Mouse (Mus musculus): ENCODE data around the gene Dvl1. TPM values are rescaled to one million over a fixed set of nuclear protein-coding genes. Genes with fewer than 3 reads are reported as not detected.

The Dvl1 gene
- polyA plus RNA-seq, 1 experiment from 2014 or later = 14.6 TPM

DNA sequence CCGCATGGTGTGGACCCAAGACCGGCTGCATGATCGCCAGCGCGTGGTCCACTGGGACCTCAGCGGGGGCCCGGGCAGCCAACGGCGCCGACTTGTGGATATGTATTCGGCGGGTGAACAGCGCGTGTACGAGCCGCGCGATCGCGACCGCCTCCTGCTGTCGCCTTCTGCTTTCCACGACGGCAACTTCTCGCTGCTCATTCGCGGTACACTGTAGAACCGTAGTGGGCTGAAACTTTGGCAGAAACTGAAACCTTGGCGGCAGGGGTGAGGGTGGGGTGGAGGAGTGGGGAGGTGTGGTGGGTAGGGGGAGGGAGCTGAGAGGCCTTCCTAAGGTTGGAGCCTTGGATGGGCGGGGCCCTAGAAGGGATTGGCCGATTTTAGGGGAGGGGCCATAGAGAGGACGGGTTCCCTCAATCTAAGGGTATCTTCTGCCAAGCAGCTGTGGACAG, 6.2 kb upstream of the Dvl1 start:
- peak; percentile 23; the same call in 1 of the 2 replicates for ATAC-seq (ENCODE audit: low read depth)
- Histone ChIP-seq H3K4me1 (replicated peaks) (peaks cover 26% of the 10 kb centered on the region), H3K9ac (peak overlapping the region; percentile 64), H3K27me3 (peaks cover 26% of the 10 kb centered on the region), H3K4me2 (peak overlapping the region; percentile 60), H3K4me3 (peak overlapping the region; percentile 38), H3K27ac (replicated peaks) (no peak overlapping the region), H3K9me3 (no peaks in the 10 kb centered on the region), H3K36me3 (peaks cover 3% of the 10 kb centered on the region; the same call in 1 of the 2 replicates)
- under 1% methylated on average over 32 of the region's 32 CpGs for WGBS

DNA sequence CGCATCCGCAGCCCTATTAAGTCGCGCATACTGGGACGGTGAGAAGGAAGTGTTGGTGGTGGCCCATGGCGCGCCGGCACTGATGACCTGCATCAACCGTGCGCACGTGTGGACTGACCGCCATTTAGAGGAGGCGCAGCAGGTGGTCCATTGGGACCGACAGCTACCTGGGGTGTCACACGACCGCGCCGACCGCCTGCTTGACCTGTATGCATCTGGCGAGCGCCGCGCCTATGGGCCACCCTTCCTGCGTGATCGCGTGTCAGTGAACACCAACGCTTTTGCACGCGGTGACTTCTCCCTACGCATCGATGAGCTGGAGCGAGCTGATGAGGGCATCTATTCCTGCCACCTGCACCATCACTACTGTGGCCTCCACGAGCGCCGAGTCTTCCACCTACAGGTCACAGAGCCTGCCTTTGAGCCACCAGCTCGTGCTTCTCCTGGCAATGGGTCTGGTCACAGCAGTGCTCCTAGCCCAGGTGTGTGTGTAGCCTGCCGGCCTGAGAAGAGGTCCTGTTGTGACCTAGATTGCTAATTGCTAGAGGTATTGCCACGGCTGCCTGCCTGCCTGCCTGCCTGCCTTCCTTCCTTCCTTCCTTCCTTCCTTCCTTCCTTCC, 5.4 kb upstream of the Dvl1 start:
- no peaks in the 10 kb centered on the region for H3K9me3 ChIP-seq
- H3K4me2 ChIP-seq = peak overlapping the region; percentile 60
- peak overlapping the region; percentile 38; the same call in 1 of the 2 replicates for H3K4me3 ChIP-seq
- 36% methylated on average over 38 of the region's 38 CpGs for WGBS
- peak; percentile 4; the same call in 1 of the 2 replicates for ATAC-seq (ENCODE audit: low read depth)
- peaks cover 3% of the 10 kb centered on the region; the same call in 1 of the 2 replicates for H3K36me3 ChIP-seq
- H3K4me1 ChIP-seq (replicated peaks) = peaks cover 32% of the 10 kb centered on the region
- peak overlapping the region; percentile 64 for H3K9ac ChIP-seq
- H3K27me3 ChIP-seq = peaks cover 26% of the 10 kb centered on the region
- no peak overlapping the region for H3K27ac ChIP-seq (replicated peaks)

DNA sequence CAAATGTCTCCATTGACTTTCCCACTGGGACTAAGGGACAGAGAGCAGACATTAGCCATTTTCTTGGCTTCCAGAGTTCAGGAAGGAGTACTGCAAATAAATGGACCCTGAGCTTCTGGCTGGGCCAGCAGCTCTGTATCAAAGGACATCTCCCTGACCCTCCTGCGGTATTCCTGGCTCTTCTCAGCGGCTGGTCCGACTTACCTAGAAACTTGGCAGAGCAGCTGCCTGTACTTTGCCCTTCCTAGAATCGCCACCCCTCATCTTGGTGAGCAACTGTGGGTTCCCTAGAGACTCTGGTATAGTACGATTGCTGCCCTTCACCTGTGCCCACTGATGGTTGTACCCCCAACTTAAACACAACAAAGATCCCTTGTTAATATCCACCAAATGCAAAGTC, 4.0 kb upstream of the Dvl1 start:
- peaks cover 26% of the 10 kb centered on the region for H3K27me3 ChIP-seq
- H3K4me1 ChIP-seq (replicated peaks) = peaks cover 38% of the 10 kb centered on the region
- ATAC-seq (ENCODE audit: low read depth) = no peak
- 91% methylated on average over 5 of the region's 5 CpGs for WGBS
- H3K9ac ChIP-seq = no peak overlapping the region
- H3K4me3 ChIP-seq = no peak overlapping the region
- no peaks in the 10 kb centered on the region for H3K9me3 ChIP-seq
- H3K36me3 ChIP-seq = peaks cover 3% of the 10 kb centered on the region; the same call in 1 of the 2 replicates
- no peak overlapping the region for H3K27ac ChIP-seq (replicated peaks)
- no peak overlapping the region for H3K4me2 ChIP-seq

DNA sequence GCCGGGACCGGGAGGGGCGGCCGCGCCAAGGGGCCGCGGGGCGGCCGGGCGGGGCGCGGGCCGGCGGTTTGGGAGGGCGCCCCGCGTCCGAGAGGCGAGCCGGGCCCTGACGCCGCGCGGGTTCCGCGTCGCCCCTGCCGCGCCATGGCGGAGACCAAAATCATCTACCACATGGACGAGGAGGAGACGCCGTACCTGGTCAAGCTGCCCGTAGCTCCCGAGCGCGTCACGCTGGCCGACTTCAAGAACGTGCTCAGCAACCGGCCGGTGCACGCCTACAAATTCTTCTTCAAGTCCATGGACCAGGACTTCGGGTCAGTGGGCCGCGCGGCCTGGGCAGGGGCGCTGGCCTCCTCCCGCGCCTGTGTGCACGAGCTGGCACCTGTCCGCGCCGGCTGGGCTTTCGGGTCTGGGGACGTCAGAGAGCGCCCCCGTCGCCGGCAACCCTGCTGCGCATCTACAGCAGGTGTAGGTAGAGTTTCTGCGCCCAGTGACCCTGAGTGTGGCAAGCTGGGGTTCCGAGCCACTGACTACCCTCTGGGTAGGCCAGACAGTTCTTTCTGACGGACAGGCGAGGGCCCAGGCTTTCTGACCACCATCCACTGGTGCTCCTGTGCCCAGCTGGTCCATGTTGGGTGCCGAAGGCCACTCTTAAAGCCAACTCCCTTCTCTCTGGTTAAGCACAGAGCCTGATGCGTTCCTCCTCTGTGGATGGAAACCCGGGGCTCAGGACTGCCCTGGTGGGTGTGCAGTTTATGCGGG, 570 bp downstream of the Dvl1 start:
- H3K9me3 ChIP-seq = no peaks in the 10 kb centered on the region
- H3K4me3 ChIP-seq = peak overlapping the region; percentile 89
- peak overlapping the region; percentile 84 for H3K27ac ChIP-seq (replicated peaks)
- H3K27me3 ChIP-seq = 0 out of 2 replicates have a peak, but pooled peaks cover 1% of the 10 kb centered on the region
- peaks cover 52% of the 10 kb centered on the region for H3K4me1 ChIP-seq (replicated peaks)
- 1% methylated on average over 69 of the region's 69 CpGs for WGBS
- peak overlapping the region; percentile 88 for H3K4me2 ChIP-seq
- peak; percentile 64 for ATAC-seq (ENCODE audit: low read depth)
- H3K9ac ChIP-seq = peak overlapping the region; percentile 88
- H3K36me3 ChIP-seq = no peaks in the 10 kb centered on the region

DNA sequence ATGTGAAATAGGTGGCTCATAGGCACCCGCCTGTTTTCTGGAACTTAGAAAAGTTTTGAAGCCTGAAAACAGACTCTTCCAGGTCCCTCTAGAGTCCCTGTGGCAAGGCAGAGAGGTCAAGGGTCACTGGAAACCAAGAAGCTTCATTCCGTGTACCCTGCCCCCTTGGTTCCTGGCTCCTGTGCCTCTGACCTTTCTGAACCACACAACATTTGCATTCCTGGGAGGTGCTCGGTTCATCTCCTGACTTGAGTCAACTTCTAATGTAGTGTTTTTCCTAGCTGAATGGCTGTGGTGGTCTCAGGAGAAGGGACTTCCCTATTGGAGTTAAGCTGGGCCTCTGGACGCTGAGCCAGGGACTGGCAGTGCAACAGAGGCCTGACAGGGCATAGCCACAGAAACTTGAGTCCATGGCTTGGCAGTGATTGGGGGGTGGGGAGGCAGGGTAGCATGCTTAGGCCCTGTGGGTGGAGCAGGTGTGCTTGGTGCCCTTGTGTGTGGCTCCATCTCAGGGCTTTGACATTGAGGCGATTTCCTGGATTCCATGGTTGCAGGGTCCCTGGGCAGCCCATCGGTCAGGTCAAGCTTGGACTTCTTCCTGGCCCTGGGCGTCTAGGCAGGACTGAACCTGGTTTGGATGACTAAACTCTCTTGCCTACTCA, 1.4 kb downstream of the Dvl1 start:
- Histone ChIP-seq H3K4me3 (peak overlapping the region; percentile 89), H3K27ac (replicated peaks) (no peak overlapping the region), H3K4me2 (peak overlapping the region; percentile 88), H3K36me3 (peaks cover 6% of the 10 kb centered on the region), H3K4me1 (replicated peaks) (peaks cover 52% of the 10 kb centered on the region), H3K9ac (peak overlapping the region; percentile 88), H3K27me3 (no peaks in the 10 kb centered on the region), H3K9me3 (no peaks in the 10 kb centered on the region)
- WGBS = 58% methylated on average over 7 of the region's 7 CpGs
- no peak for ATAC-seq (ENCODE audit: low read depth)

DNA sequence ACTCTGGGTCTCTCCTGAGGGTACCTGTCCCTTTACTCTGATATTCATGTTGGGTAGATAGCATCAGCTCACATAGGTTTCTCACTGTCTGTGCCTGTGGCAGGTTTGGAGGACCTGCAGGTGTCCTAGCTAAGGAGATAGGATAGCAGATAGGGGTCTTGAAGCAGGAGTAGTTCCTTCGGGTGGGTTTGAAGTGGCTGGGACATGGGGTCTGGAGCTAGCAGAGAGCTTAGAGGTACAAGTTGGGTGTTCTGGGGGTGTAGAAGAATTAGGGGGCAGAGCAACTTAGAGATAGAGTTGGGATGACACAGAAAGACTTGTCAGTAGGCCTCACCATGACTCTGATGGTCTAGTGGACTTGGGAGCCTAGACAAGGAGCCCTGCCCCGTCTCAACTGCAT, 2.2 kb downstream of the Dvl1 start:
- Histone ChIP-seq H3K4me1 (replicated peaks) (peaks cover 52% of the 10 kb centered on the region), H3K4me3 (no peak overlapping the region), H3K27me3 (no peaks in the 10 kb centered on the region), H3K9ac (no peak overlapping the region), H3K9me3 (no peaks in the 10 kb centered on the region), H3K36me3 (peaks cover 15% of the 10 kb centered on the region), H3K27ac (replicated peaks) (no peak overlapping the region), H3K4me2 (peak overlapping the region; percentile 88)
- 93% methylated on average over 2 of the region's 2 CpGs for WGBS
- ATAC-seq (ENCODE audit: low read depth) = no peak

DNA sequence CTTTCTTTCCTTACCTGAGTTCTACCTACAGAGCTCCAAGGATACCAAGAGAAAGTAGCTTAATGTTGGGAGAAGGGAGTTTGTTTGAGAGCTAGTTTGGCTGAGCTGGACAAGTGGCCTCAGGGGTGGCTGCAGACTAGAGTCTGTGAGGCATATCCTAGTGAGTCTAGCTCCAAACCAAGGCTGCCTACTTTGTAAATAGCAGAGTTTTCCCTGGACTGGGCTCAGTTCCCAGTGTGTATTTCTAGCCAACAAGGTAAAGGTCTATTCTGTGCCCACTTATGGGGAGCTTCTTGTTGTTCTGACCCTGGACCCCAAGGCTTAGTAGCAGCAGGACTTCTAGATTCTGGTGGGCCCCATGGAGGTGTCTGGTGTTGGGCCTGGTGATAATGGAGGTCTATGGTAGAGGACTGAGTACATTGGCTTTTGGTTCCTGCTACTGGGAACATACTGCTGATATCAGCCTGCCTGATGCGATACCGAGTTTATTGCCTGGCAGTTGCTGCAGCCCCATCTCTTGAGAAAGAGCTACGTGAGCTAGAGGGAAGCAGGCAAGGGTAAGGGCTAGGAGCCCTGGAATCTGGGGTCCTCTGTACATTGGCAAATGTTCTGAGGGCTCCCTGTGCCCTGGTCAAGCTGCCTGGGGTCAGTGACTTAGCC, 2.7 kb downstream of the Dvl1 start:
- Histone ChIP-seq H3K4me1 (replicated peaks) (peaks cover 52% of the 10 kb centered on the region), H3K9ac (no peak overlapping the region), H3K27ac (replicated peaks) (no peak overlapping the region), H3K9me3 (no peaks in the 10 kb centered on the region), H3K36me3 (peaks cover 20% of the 10 kb centered on the region), H3K4me2 (peak overlapping the region; percentile 88; the same call in 1 of the 2 replicates), H3K4me3 (no peak overlapping the region), H3K27me3 (no peaks in the 10 kb centered on the region)
- no peak for ATAC-seq (ENCODE audit: low read depth)
- 92% methylated on average over 3 of the region's 3 CpGs for WGBS

DNA sequence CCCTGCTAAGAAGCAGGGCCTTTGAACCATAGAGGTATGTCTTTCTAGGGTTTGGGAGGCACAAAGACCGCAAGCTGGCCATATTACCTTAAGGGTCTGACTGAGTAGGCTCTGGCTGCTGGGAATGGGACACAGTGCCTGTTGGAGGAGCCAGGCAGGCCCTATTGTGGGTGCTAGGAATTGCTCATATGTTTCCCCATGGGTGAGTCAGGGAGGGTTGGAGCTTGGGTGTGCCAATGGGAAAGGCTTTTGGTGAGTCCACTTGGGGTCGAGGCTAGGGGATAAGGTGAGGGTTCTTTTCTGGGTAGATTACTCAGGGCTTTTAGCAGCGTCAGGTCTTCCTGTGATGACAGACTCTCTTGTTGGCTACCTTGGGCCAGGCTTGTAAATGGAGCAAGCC, 4.2 kb downstream of the Dvl1 start:
- no peaks in the 10 kb centered on the region for H3K27me3 ChIP-seq
- H3K27ac ChIP-seq (replicated peaks) = no peak overlapping the region
- peaks cover 34% of the 10 kb centered on the region for H3K36me3 ChIP-seq
- H3K9ac ChIP-seq = no peak overlapping the region
- no peaks in the 10 kb centered on the region for H3K9me3 ChIP-seq
- ATAC-seq (ENCODE audit: low read depth) = no peak
- no peak overlapping the region for H3K4me3 ChIP-seq
- no peak overlapping the region for H3K4me2 ChIP-seq
- 90% methylated on average over 3 of the region's 3 CpGs for WGBS
- H3K4me1 ChIP-seq (replicated peaks) = peaks cover 51% of the 10 kb centered on the region

DNA sequence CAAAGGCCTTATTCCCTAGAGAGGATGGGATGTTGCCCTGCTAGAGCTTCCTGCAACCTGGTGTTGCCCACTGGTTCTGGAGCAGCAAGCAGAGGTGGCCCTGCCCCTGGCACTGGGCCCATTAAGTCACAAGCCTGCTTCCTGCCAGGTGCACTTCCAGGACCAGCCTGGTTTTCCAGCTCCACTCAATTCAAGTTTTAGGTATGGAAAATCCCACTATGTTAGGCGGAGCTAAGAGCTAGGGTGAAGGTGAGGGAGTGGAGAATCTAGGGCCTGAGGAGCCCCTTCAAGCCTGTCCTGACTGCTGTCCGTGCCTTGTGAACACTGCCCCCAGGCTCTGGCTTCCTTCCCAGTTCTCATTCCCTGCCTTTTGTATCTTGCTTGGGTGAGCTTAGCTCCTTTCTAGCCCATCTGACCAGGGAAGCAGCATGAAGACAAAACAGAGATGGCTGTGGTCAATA, 4.8 kb downstream of the Dvl1 start:
- Histone ChIP-seq H3K4me3 (no peak overlapping the region), H3K36me3 (peaks cover 41% of the 10 kb centered on the region), H3K9ac (no peak overlapping the region), H3K27ac (replicated peaks) (no peak overlapping the region), H3K4me2 (no peak overlapping the region), H3K9me3 (no peaks in the 10 kb centered on the region), H3K4me1 (replicated peaks) (peaks cover 46% of the 10 kb centered on the region), H3K27me3 (no peaks in the 10 kb centered on the region)
- ATAC-seq (ENCODE audit: low read depth) = no peak
- WGBS = 85% methylated on average over 2 of the region's 2 CpGs

DNA sequence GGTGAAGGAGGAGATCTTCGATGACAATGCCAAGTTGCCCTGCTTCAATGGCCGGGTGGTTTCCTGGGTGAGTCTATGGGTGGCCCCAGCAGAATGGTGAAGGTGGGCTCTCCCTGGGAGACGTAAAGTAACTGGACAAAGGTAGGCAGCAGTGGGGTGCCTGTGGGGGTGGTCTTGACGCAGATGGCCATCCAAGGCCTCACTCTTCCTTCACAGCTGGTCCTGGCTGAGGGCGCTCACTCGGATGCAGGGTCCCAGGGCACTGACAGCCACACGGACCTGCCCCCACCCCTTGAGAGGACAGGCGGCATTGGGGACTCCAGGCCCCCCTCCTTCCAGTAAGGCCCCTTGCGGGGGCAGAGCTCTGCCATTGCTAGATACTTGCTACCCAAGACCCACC, 6.2 kb downstream of the Dvl1 start:
- Histone ChIP-seq H3K9ac (no peak overlapping the region), H3K27me3 (no peaks in the 10 kb centered on the region), H3K27ac (replicated peaks) (no peak overlapping the region), H3K36me3 (peaks cover 55% of the 10 kb centered on the region), H3K9me3 (no peaks in the 10 kb centered on the region), H3K4me1 (replicated peaks) (peaks cover 38% of the 10 kb centered on the region), H3K4me3 (no peak overlapping the region), H3K4me2 (no peak overlapping the region)
- 90% methylated on average over 9 of the region's 9 CpGs for WGBS
- ATAC-seq (ENCODE audit: low read depth) = no peak

DNA sequence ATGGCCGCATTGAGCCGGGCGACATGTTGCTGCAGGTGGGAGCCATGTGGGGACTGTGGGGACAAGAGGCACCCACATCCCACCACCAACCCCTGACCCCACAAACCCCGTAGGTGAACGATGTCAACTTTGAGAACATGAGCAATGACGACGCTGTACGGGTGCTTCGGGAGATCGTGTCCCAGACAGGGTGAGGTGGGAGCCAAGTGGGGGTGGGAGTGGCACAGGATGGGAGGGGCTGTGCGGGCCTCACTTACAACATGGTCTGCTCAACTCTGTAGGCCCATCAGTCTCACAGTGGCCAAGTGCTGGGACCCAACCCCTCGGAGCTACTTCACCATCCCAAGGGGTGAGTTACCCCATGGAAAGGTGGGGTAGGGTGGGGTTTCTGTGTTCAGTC, 7.8 kb downstream of the Dvl1 start:
- Histone ChIP-seq H3K4me2 (no peak overlapping the region), H3K27ac (replicated peaks) (no peak overlapping the region), H3K9ac (no peak overlapping the region), H3K4me3 (no peak overlapping the region), H3K27me3 (no peaks in the 10 kb centered on the region), H3K9me3 (no peaks in the 10 kb centered on the region), H3K36me3 (peaks cover 71% of the 10 kb centered on the region), H3K4me1 (replicated peaks) (peaks cover 23% of the 10 kb centered on the region)
- ATAC-seq (ENCODE audit: low read depth) = no peak
- WGBS = 98% methylated on average over 12 of the region's 12 CpGs

Data from neural tube, embryonic 13.5 days (tissue).